Mouse (Mus musculus): ENCODE results near the gene Ganc.

The Ganc gene

DNA sequence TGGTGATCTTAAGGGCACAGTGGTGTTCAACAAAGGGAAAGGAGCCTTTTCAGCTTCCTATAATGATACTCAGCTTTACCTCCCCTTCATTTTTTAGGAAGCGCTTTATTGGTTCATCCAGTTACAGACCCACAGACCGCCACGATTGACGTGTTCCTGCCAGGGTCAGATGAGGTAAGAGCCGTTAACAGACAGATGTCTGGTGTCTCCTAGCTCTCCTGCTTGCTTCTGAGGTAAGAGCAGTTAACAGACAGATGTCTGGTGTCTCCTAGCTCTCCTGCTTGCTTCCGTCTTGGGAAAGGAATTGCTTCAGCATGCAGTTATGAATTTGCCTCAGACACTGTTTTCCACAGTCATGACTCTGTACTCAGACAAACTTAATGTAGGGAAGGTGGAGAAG lies 47.0 kb downstream of the Ganc start:
- no peak for DNase-seq (ENCODE audit: low spot score in 2 of 2)

- no peak for DNase-seq (ENCODE audit: low spot score in 2 of 2)
Measured at GRCm38 (mm10) chr2:120452600-120452999, 48.9 kb downstream of the Ganc start.

GRCm38 (mm10) chr2:120454987-120455386 lies 51.3 kb downstream of the Ganc start:
- DNase-seq (ENCODE audit: low spot score in 2 of 2) = no peak

DNA sequence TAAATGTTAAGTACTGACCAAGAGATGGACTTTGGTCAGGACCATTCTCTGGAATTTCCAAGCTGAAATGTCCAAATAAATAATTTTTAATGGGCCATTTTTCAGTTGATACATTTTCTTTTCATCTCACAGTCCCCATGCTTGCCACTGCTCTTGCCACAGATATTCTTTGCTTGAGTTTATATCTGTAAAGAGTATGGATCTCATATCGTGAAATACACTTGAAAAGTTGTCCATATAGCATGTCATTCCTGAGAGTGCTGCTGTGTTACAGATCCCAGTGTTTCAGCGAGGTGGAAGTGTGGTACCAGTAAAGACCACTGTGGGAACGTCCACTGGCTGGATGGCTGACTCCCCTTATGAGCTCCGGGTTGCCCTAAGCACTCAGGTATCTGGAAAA lies 52.0 kb downstream of the Ganc start, which contains the start of gene Capn3:
Gene Capn3, plus strand, starts transcription at position 301 of the 400 bp plus-strand sequence.
- DNase-seq (ENCODE audit: low spot score in 2 of 2) = no peak

DNA sequence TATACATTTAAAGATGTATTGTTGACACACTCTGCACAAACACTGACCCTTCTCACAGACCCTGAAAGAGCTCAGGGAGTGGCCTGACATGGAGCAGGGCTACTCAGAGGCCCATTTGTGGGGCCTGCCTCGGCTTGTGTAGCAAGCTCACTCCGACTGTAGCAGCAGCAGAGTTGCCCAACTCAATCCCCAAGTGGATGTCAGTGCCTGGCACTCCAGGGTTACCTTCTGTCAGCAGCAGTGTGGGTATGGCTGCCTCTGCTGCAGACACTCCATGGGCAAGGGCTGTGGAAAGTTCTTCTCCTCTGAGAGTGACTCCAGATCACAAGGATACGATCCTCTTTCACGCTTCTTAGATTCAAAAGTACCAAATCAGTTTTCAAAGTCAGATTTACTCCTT lies 56.5 kb downstream of the Ganc start:
- DNase-seq (ENCODE audit: low spot score in 2 of 2) = no peak

DNA sequence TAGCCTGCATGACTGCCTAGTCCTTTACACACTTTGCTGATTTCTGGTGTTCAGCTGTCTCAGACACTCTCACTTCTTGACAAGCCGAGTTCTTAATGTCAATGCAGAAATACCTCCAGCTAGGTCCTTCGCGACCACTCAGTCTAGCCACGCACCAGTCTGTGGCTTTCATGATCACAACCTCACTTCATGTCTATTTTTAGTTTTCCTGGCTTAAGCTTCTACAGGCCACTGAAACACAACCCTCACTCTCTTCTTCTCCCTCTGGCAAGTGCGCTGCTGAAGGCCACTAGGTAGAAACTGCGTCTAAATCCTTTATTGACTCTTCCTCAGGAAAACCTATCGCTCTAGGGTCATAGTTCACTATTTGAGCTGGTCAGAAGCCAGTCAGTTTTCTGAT lies 59.6 kb downstream of the Ganc start:
- no peak for DNase-seq (ENCODE audit: low spot score in 2 of 2)

GRCm38 (mm10) chr2:120464091-120464490 lies 60.4 kb downstream of the Ganc start:
- DNase-seq (ENCODE audit: low spot score in 2 of 2) = no peak

- DNase-seq (ENCODE audit: low spot score in 2 of 2) = no peak
Measured at GRCm38 (mm10) chr2:120464732-120465396, 61.2 kb downstream of the Ganc start.

DNA sequence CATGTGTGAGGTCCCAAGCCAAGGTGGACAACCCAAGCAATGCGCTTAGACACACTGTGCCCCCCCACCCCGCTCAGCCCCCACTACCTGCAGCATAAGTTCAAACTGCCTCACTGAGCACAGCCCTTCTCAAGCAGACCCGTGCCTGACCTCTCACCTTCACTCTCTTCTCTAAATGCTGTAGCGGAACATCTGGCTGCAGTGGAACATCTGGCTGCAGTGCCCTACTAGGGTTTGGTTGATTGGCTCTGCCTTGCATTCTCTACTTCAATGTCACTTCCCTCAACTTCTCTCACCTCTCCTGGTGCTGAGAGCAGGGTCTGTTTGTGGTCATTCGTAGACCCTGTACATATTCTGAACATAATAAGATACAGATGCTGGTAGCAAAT lies 61.7 kb downstream of the Ganc start:
- no peak for DNase-seq (ENCODE audit: low spot score in 2 of 2)

DNA sequence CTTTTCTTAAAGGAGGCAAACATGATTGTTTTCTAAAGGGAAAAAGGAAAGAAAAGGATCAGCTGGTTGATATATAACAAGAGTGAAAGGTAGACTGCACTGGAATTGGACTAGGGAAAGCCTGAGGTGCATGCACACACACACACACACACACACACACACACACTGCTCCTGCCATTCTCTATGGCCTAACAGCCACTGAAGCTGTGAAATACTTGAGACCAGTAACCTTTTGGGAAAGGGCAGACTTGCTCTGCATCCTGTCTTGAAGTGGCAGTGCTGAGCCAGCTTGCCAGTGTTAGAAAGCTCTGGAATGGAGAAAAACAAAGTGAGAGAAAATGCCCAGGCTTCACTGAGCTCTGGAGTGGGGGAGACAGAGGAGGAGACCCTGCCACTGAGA lies 64.3 kb downstream of the Ganc start:
- no peak for DNase-seq (ENCODE audit: low spot score in 2 of 2)

DNA sequence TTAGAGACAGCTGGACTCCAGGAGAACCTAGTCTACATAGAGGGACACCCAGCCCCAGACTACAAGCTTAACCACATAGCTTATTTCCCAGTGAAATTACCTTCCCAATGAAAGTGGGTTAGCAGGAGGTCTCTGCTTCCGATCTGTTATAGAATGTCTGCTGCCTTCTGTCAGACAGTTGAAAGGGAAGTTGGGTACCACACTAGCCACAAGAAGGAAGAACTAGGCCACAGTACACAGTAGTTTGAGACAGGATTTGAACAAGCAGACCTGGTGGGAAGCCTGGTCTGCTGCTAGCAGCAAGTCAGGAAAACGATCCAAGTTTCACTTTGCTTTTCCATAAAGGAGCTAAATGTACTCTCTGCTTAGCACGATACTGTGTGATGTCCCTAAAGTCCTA lies 65.5 kb downstream of the Ganc start:
- no peak for DNase-seq (ENCODE audit: low spot score in 2 of 2)

DNA sequence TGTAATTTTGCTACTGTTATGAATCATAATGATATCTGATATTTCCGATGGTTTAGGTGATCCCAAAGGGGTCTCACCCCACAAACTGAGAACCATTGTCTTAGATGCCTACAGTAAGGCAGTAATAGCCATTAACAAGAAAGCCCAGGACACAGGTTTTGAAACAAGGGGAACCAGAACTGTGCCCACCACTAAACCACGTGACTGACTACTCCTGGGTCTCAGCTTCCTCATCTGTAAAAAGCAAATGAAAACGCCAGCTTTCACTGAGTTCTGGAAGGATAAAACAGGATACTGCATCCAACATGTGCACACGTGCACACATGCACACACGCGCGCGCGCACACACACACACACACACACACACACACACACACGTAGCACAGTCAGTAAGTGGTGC lies 66.0 kb downstream of the Ganc start:
- no peak for DNase-seq (ENCODE audit: low spot score in 2 of 2)

DNA sequence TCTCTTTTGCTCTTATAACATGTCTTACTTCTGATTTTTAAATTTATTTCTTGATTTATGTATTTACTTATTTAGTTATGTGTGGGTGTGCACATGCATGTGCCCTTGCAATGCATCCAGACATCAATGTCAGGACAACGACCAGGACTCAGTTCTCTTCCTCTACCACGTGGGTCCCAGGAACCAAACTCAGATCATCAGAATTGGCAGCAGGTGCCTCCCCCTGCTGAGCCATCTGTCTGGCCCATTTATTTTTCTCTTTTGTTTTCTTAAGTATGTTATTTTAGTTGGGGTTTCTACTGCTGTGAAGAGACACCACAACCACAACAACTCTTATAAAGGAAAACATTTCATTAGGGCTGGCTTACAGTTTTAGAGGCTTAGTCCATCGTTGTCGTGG lies 67.2 kb downstream of the Ganc start:
- DNase-seq (ENCODE audit: low spot score in 2 of 2) = no peak

DNA sequence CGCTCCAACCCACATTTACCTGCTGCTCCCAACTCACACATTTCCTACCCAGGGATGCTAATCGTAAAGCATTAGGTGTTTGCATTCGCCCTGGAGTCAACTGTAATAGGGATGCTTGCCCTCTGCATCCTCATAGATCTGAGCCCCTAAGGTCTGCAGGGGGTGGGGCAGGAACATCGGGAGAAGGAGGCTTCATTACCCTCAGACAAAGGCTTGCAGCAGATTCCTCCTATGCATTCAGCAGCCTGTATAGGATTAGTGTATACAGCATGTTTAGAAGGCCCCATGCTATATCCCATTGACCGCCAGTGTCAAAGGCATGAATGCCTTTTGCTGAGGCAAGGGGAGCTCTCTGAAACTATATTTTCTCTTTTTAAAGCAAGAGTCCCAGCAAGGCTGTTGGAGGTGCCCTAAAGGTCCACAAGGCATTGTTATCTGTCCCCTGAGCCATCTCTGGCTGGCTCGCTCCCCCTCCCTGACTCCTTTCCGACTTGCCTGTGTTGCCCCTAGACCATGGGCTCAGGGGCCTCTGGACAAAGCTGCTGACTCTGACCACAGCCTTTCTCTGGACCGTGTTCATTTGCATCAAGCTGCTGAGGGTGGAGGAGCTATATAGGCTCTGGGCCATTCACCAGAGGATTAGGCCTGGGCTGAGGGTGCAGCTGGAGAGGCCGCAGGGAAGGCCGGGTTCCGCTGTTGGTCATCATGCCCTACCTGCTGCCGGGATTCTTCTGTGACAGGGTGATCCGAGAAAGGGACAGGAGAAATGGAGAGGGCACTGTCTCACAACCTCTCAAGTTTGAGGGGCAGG lies 72.8 kb downstream of the Ganc start:
- no peak for DNase-seq (ENCODE audit: low spot score in 2 of 2)

DNA sequence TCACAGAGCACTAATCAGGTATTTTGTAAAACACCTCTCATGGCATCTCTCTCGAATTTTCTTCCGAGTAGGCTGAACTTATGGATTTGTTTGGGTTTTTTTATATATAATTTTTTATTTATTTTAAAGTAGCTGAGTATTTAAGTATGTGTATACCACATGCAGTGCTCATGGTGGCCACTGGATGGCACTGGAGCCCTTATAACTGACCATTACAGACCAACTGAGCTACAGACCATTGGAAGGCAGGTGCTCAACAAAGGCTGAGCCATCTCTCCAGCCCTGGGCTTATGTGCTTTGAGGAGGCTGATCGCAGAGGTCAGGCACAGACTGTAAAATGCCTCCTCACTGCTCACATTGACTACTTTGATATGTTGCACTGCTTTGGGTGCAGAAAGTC lies 74.9 kb downstream of the Ganc start:
- peak; percentile 57 to 67 for DNase-seq (ENCODE audit: low spot score in 2 of 2)

GRCm38 (mm10) chr2:120481921-120482320 lies 78.2 kb downstream of the Ganc start:
- DNase-seq (ENCODE audit: low spot score in 2 of 2) = no peak

DNA sequence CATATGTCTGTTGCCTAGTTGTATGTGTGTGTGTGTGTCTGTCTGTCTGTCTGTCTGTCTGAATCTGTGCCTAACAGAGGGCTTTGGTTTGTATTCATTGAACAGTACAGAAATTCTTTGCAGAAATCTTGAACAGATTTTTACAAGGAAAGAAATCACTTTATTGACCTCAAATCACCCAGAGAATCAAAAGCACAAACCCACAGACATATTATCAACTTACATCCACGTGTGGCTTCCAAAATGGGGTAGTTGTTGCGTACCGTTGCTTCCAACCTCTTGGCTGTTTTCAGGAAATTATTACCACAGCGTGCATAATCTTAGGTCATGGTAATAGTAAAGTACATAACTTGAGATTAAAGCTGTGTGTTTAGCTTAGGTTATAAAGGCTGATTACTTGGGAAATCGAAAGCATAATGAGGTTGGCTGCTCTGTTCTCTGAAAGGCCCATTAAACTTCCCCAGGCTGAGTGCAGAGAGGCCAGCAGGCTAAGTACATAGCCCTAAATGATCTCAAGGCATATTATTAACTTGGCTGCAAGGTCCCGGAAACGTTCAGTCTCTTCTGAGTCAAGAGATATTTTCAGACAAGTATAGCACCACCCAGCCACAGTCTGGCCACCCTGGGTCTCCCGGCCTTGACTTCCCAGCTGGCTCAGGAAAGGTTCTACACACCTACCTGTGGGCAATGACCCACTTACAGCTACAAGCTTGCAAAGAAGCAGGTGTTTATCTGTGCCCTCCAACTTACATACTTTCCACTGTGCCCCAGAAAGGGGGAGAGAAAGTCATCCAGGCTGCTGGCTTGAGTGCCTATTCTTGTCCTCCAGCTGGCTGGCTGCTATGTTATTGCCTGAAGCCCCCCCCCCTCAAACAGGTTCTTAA lies 79.1 kb downstream of the Ganc start:
- no peak for DNase-seq (ENCODE audit: low spot score in 2 of 2)

- no peak for DNase-seq (ENCODE audit: low spot score in 2 of 2)
Measured at GRCm38 (mm10) chr2:120484241-120484640, 80.5 kb downstream of the Ganc start.

DNA sequence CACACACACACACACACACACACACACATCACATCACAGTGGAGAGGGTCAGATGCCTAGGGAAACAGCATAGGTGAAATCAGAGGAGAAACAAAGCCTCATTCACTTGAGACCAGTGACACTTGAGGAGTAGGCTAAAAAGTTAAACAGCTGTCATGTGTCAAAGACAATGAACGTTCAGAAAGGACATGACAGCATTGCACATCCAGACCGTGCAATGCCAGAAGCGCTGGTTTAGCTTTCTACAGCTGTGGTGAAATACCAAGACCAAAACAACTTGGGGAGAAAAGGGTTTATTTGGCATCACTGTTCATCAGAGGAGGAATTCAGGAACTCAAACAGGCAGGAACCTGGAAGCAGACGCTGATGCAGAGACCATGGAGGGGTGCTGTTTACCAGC lies 89.6 kb downstream of the Ganc start:
- no peak for DNase-seq (ENCODE audit: low spot score in 2 of 2)

DNA sequence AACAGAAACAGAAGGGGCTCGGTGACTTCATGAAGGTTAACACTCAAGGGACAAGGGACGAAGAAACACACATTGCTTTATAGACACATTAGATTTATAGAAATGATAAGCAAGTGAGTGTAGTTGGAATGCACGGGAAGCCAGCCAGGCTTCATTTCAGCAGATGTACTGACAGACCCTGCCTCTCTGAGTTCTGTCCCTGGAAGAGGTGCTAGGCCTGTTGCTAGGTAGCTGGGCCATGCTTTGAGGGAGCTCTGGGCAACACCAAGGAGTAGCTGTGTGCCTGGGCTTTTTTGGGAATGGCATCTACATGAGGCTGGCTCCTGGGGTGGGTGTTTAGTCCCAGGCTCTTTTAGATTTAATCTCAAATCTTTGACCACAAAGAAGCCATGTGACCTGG lies 92.8 kb downstream of the Ganc start:
- peak in 1 of 2 experiments; percentile 24 for DNase-seq (ENCODE audit: low spot score in 2 of 2)

DNA sequence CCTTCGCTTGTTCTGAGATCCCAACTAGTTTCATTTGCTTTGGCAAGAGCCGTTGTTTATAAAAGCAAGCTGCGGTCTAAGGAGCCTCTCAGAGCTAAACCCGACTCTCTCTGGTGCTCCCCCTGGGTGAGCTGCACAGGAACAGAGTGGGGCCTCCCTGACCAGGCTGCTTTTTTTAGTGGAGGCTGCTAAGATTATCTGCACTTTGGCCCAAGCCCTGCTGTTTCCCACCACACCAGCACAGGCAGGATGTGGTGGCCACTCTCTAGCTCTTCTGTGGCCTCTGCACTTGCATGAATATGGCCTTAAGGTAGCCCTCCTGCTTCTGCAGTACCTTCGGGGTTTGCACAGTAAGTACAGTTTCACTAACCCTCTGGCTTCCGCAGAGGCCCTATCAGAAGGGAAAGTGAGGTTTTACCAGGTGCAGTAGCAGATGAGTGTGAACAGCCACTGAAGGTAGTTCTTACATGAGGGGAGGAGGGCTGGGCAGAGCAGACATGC lies 96.3 kb downstream of the Ganc start:
- DNase-seq (ENCODE audit: low spot score in 2 of 2) = no peak

Measured in frontal cortex, postnatal 25 days (tissue).